Mouse (Mus musculus) lung, postnatal 0 days (tissue): ENCODE data around the gene Zscan21. TPM values are rescaled to one million over a fixed set of nuclear protein-coding genes. Genes with fewer than 3 reads are reported as not detected.

Experiments
- ATAC-seq: fragments of 200-750 bp; cut with Nextera tagmentation; 2 replicates; pipeline ENCODE4 v1.8.0; 2017; ENCODE audit warnings: moderate library complexity
- DNase-seq: peaks from one replicate; pipeline ENCODE4 v3.0.0-alpha.2; 2016; ENCODE audit warnings: low spot score
- H3K27ac ChIP-seq: fragments of 300-500 bp; sonication (generic); 2 replicates; pipeline ENCODE4 v1.5.1; 2014; ENCODE audit warnings: antibody characterized with exemption, mild to moderate bottlenecking, low read length, mixed read lengths
- H3K27me3 ChIP-seq: fragments of 300-500 bp; sonication (generic); replicated peaks from 2 replicates; pipeline ENCODE4 v1.6.1; 2014; ENCODE audit warnings: low read length, mixed read lengths; ENCODE audit not compliant: insufficient read depth
- H3K36me3 ChIP-seq: fragments of 300-500 bp; sonication (generic); 2 replicates; pipeline ENCODE4 v1.6.1; 2014; ENCODE audit warnings: low read length, mixed read lengths; ENCODE audit not compliant: insufficient read depth
- H3K4me1 ChIP-seq: fragments of 300-500 bp; sonication (generic); 2 replicates; pipeline ENCODE4 v1.6.1; 2014; ENCODE audit warnings: antibody characterized with exemption, low read depth, low read length, mixed read lengths; ENCODE audit not compliant: insufficient read depth
- H3K4me2 ChIP-seq: fragments of 300-500 bp; sonication (generic); replicated peaks from 2 replicates; pipeline ENCODE4 v1.6.1; 2014; ENCODE audit warnings: low read depth, mild to moderate bottlenecking, low read length, moderate library complexity, mixed read lengths
- H3K4me3 ChIP-seq: fragments of 300-500 bp; sonication (generic); 2 replicates; pipeline ENCODE4 v1.5.1; 2014; ENCODE audit warnings: low read depth, low read length
- H3K9ac ChIP-seq: fragments of 300-500 bp; sonication (generic); replicated peaks from 2 replicates; pipeline ENCODE4 v1.6.1; 2014; ENCODE audit warnings: low read depth, mild to moderate bottlenecking
- H3K9me3 ChIP-seq: fragments of 300-500 bp; sonication (generic); 2 replicates; pipeline ENCODE4 v1.6.1; 2016; ENCODE audit warnings: low read length, mixed read lengths
- CTCF ChIP-seq: IDR thresholded peaks from 2 replicates; pipeline ENCODE4 v1.5.1; 2016; ENCODE audit warnings: antibody characterized with exemption, mild to moderate bottlenecking
- EP300 ChIP-seq: IDR thresholded peaks from 2 replicates; pipeline ENCODE4 v1.6.1; 2016; ENCODE audit warnings: antibody characterized with exemption, mild to moderate bottlenecking, control low read depth
- WGBS: fragments of 180-500 bp; shearing (Covaris S2); extraction: QIAGEN DNeasy Blood & Tissue Kit; methylation state at CpG from one replicate; pipeline ENCODE4 v1.1.7; 2014; 5-methylcytosine and 5-hydroxymethylcytosine counted together
- polyA plus RNA-seq: library from polyadenylated mRNA; unstranded; fragments of >200 nt; fragmentation: Nextera tagmentation; extraction: Ambion mirVana; gene quantifications from 2 replicates; pipeline ENCODE4 v1.2.1, GENCODE M21; 2015

Zscan21 gene
- polyA plus RNA-seq, result 32.1 and 35.1 TPM in 2 replicates

DNA sequence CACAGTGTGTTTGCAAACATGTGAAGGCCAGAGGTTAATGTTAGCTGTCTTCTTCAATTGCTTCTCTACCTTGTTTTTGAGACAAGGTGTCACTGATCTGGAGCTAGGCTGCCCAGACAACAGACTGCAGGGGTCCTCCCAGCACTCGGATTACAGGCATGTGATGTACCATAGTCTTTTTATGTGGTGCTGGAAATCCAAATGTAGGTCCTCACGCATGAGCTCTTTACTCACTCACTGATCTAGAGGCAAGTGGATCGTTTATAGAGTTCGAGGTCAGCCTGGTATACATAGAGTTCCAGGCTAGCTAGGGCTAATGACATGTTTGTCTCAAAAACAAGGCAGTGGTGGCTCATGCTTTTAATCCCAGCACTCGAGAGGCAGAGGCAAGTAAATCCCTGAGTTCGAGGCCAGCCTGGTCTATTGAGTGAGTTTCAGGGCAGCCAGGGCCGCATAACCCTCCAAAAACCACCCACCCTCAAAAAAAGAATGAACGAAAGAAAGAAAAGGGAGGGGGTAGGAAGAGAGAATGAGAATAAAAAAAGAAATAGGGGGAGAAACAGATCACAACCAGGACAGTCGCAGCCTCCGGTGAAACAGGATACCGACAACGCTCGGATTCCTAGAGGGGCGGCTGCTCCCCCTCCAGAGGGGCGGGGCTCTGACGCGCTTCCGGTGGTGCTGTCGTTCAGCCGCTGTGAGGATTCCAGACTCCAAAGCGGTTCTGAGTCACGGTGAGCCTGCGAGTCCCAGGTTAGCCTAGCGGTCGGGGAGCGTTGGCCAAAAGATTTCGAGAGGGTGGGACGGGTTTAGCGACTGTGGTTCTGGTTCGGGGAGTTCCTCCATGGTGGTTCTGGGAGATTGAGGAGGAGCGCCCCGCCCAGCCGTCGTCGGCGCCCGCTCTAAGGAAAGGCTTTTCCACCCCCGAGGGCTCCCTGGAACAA is at the start of gene Zscan21:
Gene Zscan21, plus strand, starts transcription at position 649 of the 944 bp plus-strand sequence.
- TF ChIP-seq EP300 (peak; percentile 69), CTCF (peak; percentile 46)
- H3K9ac ChIP-seq, result peak within 1 kb of the TSS; percentile 81
- peak within 1 kb of the TSS; percentile 67 for H3K4me3 ChIP-seq
- ATAC-seq (peak; percentile 99), DNase-seq (peak; percentile 97)
- no peaks in the 10 kb centered on the region for H3K9me3 ChIP-seq
- peak within 1 kb of the TSS; percentile 69 for H3K4me2 ChIP-seq
- no peaks in the 10 kb centered on the region for H3K27me3 ChIP-seq
- peak within 1 kb of the TSS; percentile 95 for H3K27ac ChIP-seq
- no peaks in the 10 kb centered on the region for H3K36me3 ChIP-seq
- peaks cover 3% of the 10 kb centered on the region; the same call in 1 of the 2 replicates for H3K4me1 ChIP-seq
- WGBS, result 6% methylated on average over 37 of the region's 38 CpGs

DNA sequence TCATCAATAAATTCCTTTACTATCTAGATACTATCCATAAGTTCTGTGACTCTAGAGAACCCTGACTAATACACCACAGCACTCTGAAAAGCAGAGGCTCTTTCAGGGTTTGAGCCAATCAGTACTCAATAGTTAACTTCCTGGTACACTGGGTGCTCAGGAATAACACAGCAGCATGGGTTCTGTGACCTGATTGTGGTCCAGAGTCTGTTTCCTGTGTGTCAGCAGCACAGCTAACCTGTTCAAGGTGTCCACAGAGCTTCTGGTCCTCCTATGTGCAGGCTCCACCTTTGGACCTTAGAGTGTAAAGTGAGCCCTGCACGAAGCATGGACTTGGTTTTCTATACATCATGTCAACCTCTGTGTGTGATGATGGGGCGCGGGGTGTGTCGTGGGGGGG is 42.9 kb upstream of the Zscan21 start:
- Histone ChIP-seq H3K4me3 (no peak overlapping the region), H3K4me1 (no peaks in the 10 kb centered on the region), H3K27ac (no peak overlapping the region), H3K27me3 (no peaks in the 10 kb centered on the region), H3K9ac (no peak overlapping the region), H3K9me3 (no peaks in the 10 kb centered on the region), H3K4me2 (no peak overlapping the region), H3K36me3 (no peaks in the 10 kb centered on the region)
- WGBS, result 87% methylated on average over 4 of the region's 4 CpGs
- TF ChIP-seq EP300 (no peak), CTCF (no peak)
- DNase-seq, result no peak
- no peak for ATAC-seq

DNA sequence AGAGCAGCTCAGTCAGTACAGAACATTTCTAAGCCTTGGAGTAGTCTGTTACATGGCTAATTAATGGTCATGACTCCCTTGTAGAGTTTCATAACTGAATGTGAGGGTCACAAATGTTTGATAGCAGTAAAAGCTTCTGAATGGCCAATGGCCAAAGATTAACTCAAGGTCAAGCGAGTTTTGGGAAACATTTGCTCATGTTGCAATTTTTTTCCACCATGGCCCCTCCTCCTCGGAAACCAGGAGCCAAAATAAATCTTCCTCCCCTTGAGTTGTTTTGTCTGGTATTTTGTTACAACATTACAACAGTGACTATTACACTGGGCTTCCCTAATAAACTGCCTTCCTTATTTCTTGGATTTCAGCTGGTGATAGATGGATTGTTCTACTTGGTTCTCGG is 41.0 kb upstream of the Zscan21 start:
- no peak for TF ChIP-seq CTCF
- no peak for TF ChIP-seq EP300
- Histone ChIP-seq H3K4me3 (no peak overlapping the region), H3K27ac (no peak overlapping the region), H3K27me3 (no peaks in the 10 kb centered on the region), H3K9me3 (no peaks in the 10 kb centered on the region), H3K4me1 (no peaks in the 10 kb centered on the region), H3K36me3 (no peaks in the 10 kb centered on the region), H3K4me2 (no peak overlapping the region), H3K9ac (no peak overlapping the region)
- ATAC-seq, result no peak
- 63% methylated on average over 3 of the region's 3 CpGs for WGBS
- DNase-seq, result no peak

DNA sequence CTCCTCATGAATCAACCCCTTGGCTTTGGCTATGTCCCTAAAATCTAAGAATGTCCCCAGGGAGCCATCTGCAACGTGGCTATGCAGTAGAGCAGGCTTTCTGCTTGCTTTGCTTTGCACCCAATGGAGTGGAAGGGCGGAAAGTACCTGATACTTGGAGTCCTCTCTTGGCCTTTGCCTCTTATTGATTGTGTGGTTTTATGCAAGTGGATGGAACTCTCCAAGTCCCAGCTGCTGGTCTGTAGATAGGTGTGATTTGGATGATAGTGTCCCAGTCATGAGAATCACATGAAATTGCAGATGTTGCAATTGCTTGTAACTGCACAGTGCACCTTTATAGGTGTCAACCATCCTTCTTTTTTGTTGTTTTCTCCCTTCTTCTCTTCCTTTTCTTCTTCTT is 40.6 kb upstream of the Zscan21 start:
- Histone ChIP-seq H3K9me3 (no peaks in the 10 kb centered on the region), H3K4me2 (no peak overlapping the region), H3K36me3 (no peaks in the 10 kb centered on the region), H3K27ac (no peak overlapping the region), H3K27me3 (no peaks in the 10 kb centered on the region), H3K4me1 (no peaks in the 10 kb centered on the region), H3K4me3 (no peak overlapping the region), H3K9ac (no peak overlapping the region)
- ATAC-seq (no peak), DNase-seq (no peak)
- 52% methylated on average over 2 of the region's 2 CpGs for WGBS
- TF ChIP-seq EP300 (no peak), CTCF (no peak)

DNA sequence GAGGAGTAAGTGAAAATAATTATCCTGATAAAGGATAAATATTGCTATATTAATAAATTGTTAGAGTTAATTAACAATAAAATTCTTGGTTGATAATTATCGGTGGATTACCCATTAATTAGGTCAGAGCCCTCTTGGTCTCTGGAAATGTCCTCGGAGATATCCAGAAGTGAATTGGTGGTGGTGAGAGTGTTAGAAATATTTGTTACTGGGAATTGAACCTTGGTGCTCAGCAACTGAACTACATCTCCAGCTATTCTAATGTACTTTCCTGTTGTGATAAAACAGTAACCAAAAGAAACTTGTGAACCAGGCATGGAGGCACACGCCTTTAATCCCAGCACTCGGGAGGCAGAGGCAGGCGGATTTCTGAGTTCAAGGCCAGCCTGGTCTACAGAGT is 36.2 kb upstream of the Zscan21 start:
- 87% methylated on average over 5 of the region's 5 CpGs for WGBS
- TF ChIP-seq EP300, result no peak
- TF ChIP-seq CTCF, result no peak
- Histone ChIP-seq H3K36me3 (no peaks in the 10 kb centered on the region), H3K9ac (no peak overlapping the region), H3K4me1 (no peaks in the 10 kb centered on the region; the same call in 1 of the 2 replicates), H3K27ac (no peak overlapping the region), H3K9me3 (no peaks in the 10 kb centered on the region), H3K27me3 (no peaks in the 10 kb centered on the region), H3K4me3 (no peak overlapping the region), H3K4me2 (no peak overlapping the region)
- ATAC-seq (no peak), DNase-seq (no peak)

DNA sequence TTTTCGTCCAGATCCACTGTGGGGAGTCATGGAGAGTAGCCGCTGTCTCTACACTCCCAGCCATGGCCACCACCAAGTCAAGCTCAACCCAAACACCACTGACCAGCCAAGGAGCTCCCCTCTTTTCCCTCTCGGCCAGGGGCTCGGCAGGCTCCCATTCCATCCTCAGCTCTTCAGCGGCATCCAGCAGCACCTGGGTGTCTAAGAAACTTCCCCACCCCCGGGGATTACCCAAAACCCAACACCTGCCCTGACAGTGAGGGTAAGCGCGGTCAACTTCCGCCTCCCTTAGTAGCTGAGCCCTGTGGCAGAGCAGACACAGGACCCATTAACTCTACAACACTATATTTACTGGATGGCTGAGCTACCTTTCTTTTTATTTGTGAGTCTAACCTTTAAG is 35.3 kb upstream of the Zscan21 start:
- TF ChIP-seq CTCF (no peak), EP300 (no peak)
- Histone ChIP-seq H3K4me2 (no peak overlapping the region), H3K4me1 (peaks cover 3% of the 10 kb centered on the region; the same call in 1 of the 2 replicates), H3K4me3 (no peak overlapping the region), H3K27me3 (no peaks in the 10 kb centered on the region), H3K27ac (no peak overlapping the region), H3K9me3 (no peaks in the 10 kb centered on the region), H3K36me3 (no peaks in the 10 kb centered on the region), H3K9ac (no peak overlapping the region)
- DNase-seq, result no peak
- ATAC-seq, result no peak
- WGBS, result 88% methylated on average over 9 of the region's 9 CpGs
